Mouse (Mus musculus) myocyte (in vitro differentiated cells): ENCODE data around the gene Itgb2. TPM values are rescaled to one million over a fixed set of nuclear protein-coding genes. Genes with fewer than 3 reads are reported as not detected.

Experiments
- H3K27me3 ChIP-seq: one replicate; pipeline ENCODE4 v1.6.1; 2011; ENCODE audit not compliant: control insufficient read depth, insufficient read depth, insufficient read length
- H3K36me3 ChIP-seq: one replicate; pipeline ENCODE4 v1.6.1; 2011; ENCODE audit not compliant: control insufficient read depth, insufficient read depth
- H3K4me2 ChIP-seq: one replicate; pipeline ENCODE4 v1.6.1; 2011; ENCODE audit warnings: low read depth, control low read depth
- H3K4me3 ChIP-seq: one replicate; pipeline ENCODE4 v1.5.1; 2011; ENCODE audit warnings: mild to moderate bottlenecking, control low read depth, moderate library complexity
- H3K79me2 ChIP-seq: one replicate; pipeline ENCODE4 v1.6.1; 2011; ENCODE audit not compliant: control insufficient read depth, insufficient read depth
- H3ac ChIP-seq: one replicate; pipeline ENCODE4 v1.6.1; 2011; ENCODE audit not compliant: control insufficient read depth, insufficient read length
- CEBPB ChIP-seq: IDR thresholded peaks from 2 replicates; pipeline ENCODE4 v1.6.1; 2011; ENCODE audit warnings: mild to moderate bottlenecking, moderate library complexity; ENCODE audit not compliant: poor library complexity, insufficient read depth, severe bottlenecking
- E2F4 ChIP-seq: IDR thresholded peaks from one replicate; pipeline ENCODE4 v1.6.1; 2011; ENCODE audit warnings: mild to moderate bottlenecking, control low read depth, moderate library complexity; ENCODE audit not compliant: insufficient read depth
- MAX ChIP-seq: IDR thresholded peaks from one replicate; pipeline ENCODE4 v1.6.1; 2011; ENCODE audit warnings: low read depth, mild to moderate bottlenecking, control low read depth
- MYOD1 ChIP-seq, 3 experiments: IDR thresholded peaks; one replicate each; pipeline ENCODE4 v1.6.1; 2011; ENCODE audit warnings: control low read depth in 2 of 3, low read depth in 2 of 3, mild to moderate bottlenecking in 2 of 3, moderate library complexity in 1 of 3; ENCODE audit not compliant: insufficient read length in 2 of 3, control insufficient read depth in 1 of 3
- MYOG ChIP-seq, 3 experiments: IDR thresholded peaks; one replicate each; pipeline ENCODE4 v1.6.1; 2011; ENCODE audit warnings: control low read depth in 2 of 3, low read depth in 2 of 3, mild to moderate bottlenecking in 2 of 3; ENCODE audit not compliant: insufficient read length in 2 of 3, control insufficient read depth in 1 of 3, insufficient read depth in 1 of 3
- POLR2A ChIP-seq: IDR thresholded peaks from one replicate; pipeline ENCODE4 v1.6.1; 2011; ENCODE audit warnings: low read depth, mild to moderate bottlenecking, control low read depth, moderate library complexity; ENCODE audit not compliant: insufficient read length
- POLR2AphosphoS2 ChIP-seq: IDR thresholded peaks from one replicate; pipeline ENCODE4 v1.6.1; 2011; ENCODE audit warnings: low read depth, control low read depth; ENCODE audit not compliant: insufficient read length
- REST ChIP-seq: IDR thresholded peaks from one replicate; pipeline ENCODE4 v1.6.1; 2011; ENCODE audit warnings: mild to moderate bottlenecking, control low read depth, moderate library complexity; ENCODE audit not compliant: insufficient read depth, insufficient read length
- SRF ChIP-seq: IDR thresholded peaks from one replicate; pipeline ENCODE4 v1.6.1; 2011; ENCODE audit warnings: low read depth; ENCODE audit not compliant: control insufficient read depth, insufficient read length
- TCF12 ChIP-seq: IDR thresholded peaks from one replicate; pipeline ENCODE4 v1.6.1; 2011; ENCODE audit warnings: mild to moderate bottlenecking, control low read depth; ENCODE audit not compliant: poor library complexity, insufficient read depth, severe bottlenecking
- TCF3 ChIP-seq: IDR thresholded peaks from one replicate; pipeline ENCODE4 v1.6.1; 2011; ENCODE audit warnings: low read depth, control low read depth; ENCODE audit not compliant: insufficient read length
- USF1 ChIP-seq: IDR thresholded peaks from one replicate; pipeline ENCODE4 v1.6.1; 2011; ENCODE audit warnings: low read depth, mild to moderate bottlenecking, control low read depth, moderate library complexity
- polyA plus RNA-seq: library from polyadenylated mRNA; unstranded; fragments of >200 nt; fragmentation: generic; extraction: Trizol; gene quantifications from one replicate; pipeline ENCODE4 v1.2.1, GENCODE M21; 2012; ENCODE audit warnings: missing spikeins

Gene Itgb2
- polyA plus RNA-seq, 1 experiment, result 1.3 TPM

- Histone ChIP-seq H3K79me2 (peaks cover 64% of the 10 kb centered on the region), H3K4me3 (peak overlapping the region; percentile 90), H3K4me2 (peak overlapping the region; percentile 93), H3ac (no peak overlapping the region), H3K36me3 (peaks cover 19% of the 10 kb centered on the region), H3K27me3 (no peaks in the 10 kb centered on the region)
- TF ChIP-seq MYOG (IDR thresholded peaks at IDR 0.05; ENCODE audit: control insufficient read depth in 1 of 3, insufficient read depth in 1 of 3, insufficient read length in 2 of 3, low read depth in 2 of 3) (peak; percentile 84 to 95 (median 87)), TCF12 (peak; percentile 50), TCF3 (peak; percentile 85), POLR2A (peak; percentile 28), POLR2AphosphoS2 (peak; percentile 35), MYOD1 (IDR thresholded peaks at IDR 0.05; ENCODE audit: control insufficient read depth in 1 of 3, insufficient read length in 2 of 3, low read depth in 2 of 3) (peak; percentile 29 to 96 (median 96)), USF1 (no peak), MAX (no peak)
These were observed 53.9 kb downstream of the Itgb2 start for GRCm38 (mm10) chr10:77583795-77584422.

- H3K27me3 ChIP-seq, result no peaks in the 10 kb centered on the region
These were observed 56.6 kb downstream of the Itgb2 start for GRCm38 (mm10) chr10:77586637-77587036.

GRCm38 (mm10) chr10:77587091-77587775 lies 57.2 kb downstream of the Itgb2 start:
- Histone ChIP-seq H3K36me3 (peaks cover 21% of the 10 kb centered on the region), H3K27me3 (no peaks in the 10 kb centered on the region), H3K4me2 (no peak overlapping the region), H3K4me3 (no peak overlapping the region), H3ac (no peak overlapping the region), H3K79me2 (peaks cover 80% of the 10 kb centered on the region)
- TF ChIP-seq TCF12 (no peak), TCF3 (no peak), MAX (no peak), POLR2AphosphoS2 (no peak), REST (no peak), MYOG (IDR thresholded peaks at IDR 0.05; ENCODE audit: control insufficient read depth in 1 of 3, insufficient read depth in 1 of 3, insufficient read length in 2 of 3, low read depth in 2 of 3) (no peak), SRF (no peak), POLR2A (no peak), CEBPB (no peak), E2F4 (no peak), USF1 (no peak), MYOD1 (IDR thresholded peaks at IDR 0.05; ENCODE audit: control insufficient read depth in 1 of 3, insufficient read length in 2 of 3, low read depth in 2 of 3) (no peak)

More at GRCm38 (mm10) chr10:77586637-77587036, 56.6 kb downstream of the Itgb2 start:
- H3K4me3 ChIP-seq, result no peak overlapping the region
- peaks cover 86% of the 10 kb centered on the region for H3K79me2 ChIP-seq
- H3ac ChIP-seq, result no peak overlapping the region
- H3K36me3 ChIP-seq, result peaks cover 19% of the 10 kb centered on the region
- H3K4me2 ChIP-seq, result no peak overlapping the region
- TF ChIP-seq TCF3 (no peak), E2F4 (no peak), MAX (no peak), MYOD1 (IDR thresholded peaks at IDR 0.05; ENCODE audit: control insufficient read depth in 1 of 3, insufficient read length in 2 of 3, low read depth in 2 of 3) (no peak), SRF (no peak), TCF12 (no peak), POLR2AphosphoS2 (no peak), USF1 (no peak), REST (no peak), CEBPB (no peak)

GRCm38 (mm10) chr10:77588036-77588435 lies 58.0 kb downstream of the Itgb2 start:
- no peak overlapping the region for H3K4me2 ChIP-seq

More at GRCm38 (mm10) chr10:77588036-77588435, 58.0 kb downstream of the Itgb2 start:
- H3K4me3 ChIP-seq, result no peak overlapping the region
- no peak overlapping the region for H3ac ChIP-seq
- TF ChIP-seq REST (no peak), MYOD1 (IDR thresholded peaks at IDR 0.05; ENCODE audit: control insufficient read depth in 1 of 3, insufficient read length in 2 of 3, low read depth in 2 of 3) (no peak), TCF12 (no peak), MAX (no peak), TCF3 (no peak), POLR2AphosphoS2 (no peak), POLR2A (no peak), CEBPB (no peak), SRF (no peak), E2F4 (no peak), MYOG (IDR thresholded peaks at IDR 0.05; ENCODE audit: control insufficient read depth in 1 of 3, insufficient read depth in 1 of 3, insufficient read length in 2 of 3, low read depth in 2 of 3) (no peak), USF1 (no peak)
- peaks cover 72% of the 10 kb centered on the region for H3K79me2 ChIP-seq
- H3K27me3 ChIP-seq, result no peaks in the 10 kb centered on the region
- H3K36me3 ChIP-seq, result peaks cover 26% of the 10 kb centered on the region
